Mouse (Mus musculus) left cerebral cortex, postnatal 36 days (tissue): ENCODE measurements at regions not wholly inside any gene's neighbourhood (a gene's known extent, or its start where the extent isn't known, plus 50 kb on each side); places are given as distances from the start of the nearest gene placed in this dataset.

ENCODE experiments used
- DNase-seq, 2 experiments: peaks; one replicate each; pipeline ENCODE4 v3.0.0; 2021 to 2022; ENCODE audit warnings: low spot score in 2 of 2, mixed read lengths in 1 of 2
- intact Hi-C: fragments of 180-260 bp; cut with DNase I; formaldehyde crosslinking; loops from one replicate; pipeline ENCODE4 v1.15.1; 2025

- intact Hi-C loops: no loop called here
- no peak for DNase-seq
Observed at GRCm38 (mm10) chr14:86445139-86445538, 695.9 kb downstream of the Diaph3 start.

GRCm38 (mm10) chr14:86443921-86444835 is 696.9 kb downstream of the Diaph3 start:
- intact Hi-C loops: no loop called here

DNA sequence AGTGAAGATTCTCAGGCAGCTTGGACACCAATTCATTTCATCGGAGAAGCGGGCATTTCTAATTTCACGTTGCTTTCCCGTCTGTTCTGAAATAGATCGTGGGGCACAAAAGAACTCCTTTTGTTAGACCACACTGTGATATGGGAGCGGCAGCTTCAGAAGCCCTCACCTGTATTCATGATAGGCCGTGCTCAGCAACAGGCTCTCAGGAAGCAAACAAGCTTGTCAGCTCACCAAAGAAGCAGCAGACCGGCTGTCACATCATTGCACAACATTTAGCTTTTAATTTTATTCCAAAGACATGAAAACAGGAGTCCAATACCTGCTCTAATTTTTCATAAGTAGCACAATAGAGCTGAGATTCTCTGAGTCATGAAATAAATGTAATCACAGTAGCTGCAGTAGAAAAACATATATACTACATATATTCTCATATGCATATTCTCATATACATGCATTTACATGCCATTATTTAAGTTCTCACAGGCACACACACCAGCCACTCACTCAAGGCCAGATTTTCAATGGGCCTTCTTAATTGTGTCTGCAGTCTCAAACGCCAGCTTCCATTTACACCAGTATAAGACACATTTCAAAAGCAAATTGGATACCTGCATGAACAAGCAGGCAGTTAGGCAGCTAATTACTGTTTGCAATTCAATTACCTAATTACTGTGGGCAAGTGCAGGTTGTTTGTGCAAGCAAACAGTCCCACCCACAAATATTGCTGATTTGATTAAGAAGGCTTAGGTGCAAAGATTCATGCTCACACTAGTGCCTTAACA is 698.9 kb downstream of the Diaph3 start:
- no peak for DNase-seq
- intact Hi-C loops: no loop called here

More at GRCm38 (mm10) chr14:86443921-86444835, 696.9 kb downstream of the Diaph3 start:
- no peak for DNase-seq

GRCm38 (mm10) chr14:86437383-86437782 is 703.7 kb downstream of the Diaph3 start:
- DNase-seq: no peak
- intact Hi-C loops: no loop called here

GRCm38 (mm10) chr14:86435345-86435744 is 705.7 kb downstream of the Diaph3 start:
- intact Hi-C loops: no loop called here

GRCm38 (mm10) chr14:86431215-86431816 is 709.7 kb downstream of the Diaph3 start:
- DNase-seq: no peak
- intact Hi-C loops: no loop called here

More at GRCm38 (mm10) chr14:86435345-86435744, 705.7 kb downstream of the Diaph3 start:
- DNase-seq: no peak

DNA sequence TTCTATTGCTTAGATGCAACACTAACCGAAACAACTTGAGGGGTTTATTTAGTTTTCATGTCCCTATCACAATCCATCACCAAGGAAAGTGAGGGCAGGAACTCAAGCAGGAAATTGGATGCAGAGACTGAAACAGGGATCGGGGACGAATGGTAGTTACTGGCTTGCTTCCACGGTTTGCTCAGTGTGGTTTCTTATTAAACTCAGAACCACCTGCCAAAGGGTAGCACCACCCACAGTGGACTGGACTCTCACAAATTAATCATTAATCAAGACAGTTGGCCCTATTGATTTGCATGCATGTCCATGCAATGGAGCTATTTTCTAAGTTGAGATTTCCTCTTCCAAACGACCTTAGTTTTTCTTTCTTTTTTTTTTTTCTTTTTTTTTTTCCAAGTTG is 719.2 kb downstream of the Diaph3 start:
- intact Hi-C loops: no loop called here
- DNase-seq: no peak

- DNase-seq: no peak
- intact Hi-C loops: no loop called here
Observed at GRCm38 (mm10) chr14:86419959-86420598, 721.0 kb downstream of the Diaph3 start.

- DNase-seq: no peak
- intact Hi-C loops: no loop called here
Observed at GRCm38 (mm10) chr14:86396876-86397275, 744.2 kb downstream of the Diaph3 start.

GRCm38 (mm10) chr14:86395951-86396361 is 745.1 kb downstream of the Diaph3 start:
- intact Hi-C loops: no loop called here
- DNase-seq: no peak

- intact Hi-C loops: no loop called here
- DNase-seq: no peak
Observed at GRCm38 (mm10) chr14:86395531-86395930, 745.5 kb downstream of the Diaph3 start.

DNA sequence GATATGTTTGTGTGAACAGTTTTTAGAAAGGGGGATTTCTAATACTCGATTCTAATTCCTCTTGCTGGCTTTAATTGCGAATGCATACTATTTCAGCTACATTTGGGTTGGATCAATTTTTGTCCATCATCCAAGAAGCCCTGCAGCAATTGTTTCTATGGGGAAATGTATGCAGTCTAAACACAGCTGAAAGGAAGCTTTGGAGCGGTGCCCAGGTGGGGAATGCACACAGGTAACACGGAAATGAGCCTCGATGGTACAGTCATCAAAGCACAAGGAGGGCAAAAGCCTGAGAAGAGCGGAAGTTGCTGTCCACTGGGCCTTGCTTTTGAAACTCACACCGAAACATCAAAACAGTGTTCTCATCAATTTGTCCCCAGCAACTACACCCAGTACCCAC is 746.0 kb downstream of the Diaph3 start:
- intact Hi-C loops: no loop called here
- DNase-seq: no peak

DNA sequence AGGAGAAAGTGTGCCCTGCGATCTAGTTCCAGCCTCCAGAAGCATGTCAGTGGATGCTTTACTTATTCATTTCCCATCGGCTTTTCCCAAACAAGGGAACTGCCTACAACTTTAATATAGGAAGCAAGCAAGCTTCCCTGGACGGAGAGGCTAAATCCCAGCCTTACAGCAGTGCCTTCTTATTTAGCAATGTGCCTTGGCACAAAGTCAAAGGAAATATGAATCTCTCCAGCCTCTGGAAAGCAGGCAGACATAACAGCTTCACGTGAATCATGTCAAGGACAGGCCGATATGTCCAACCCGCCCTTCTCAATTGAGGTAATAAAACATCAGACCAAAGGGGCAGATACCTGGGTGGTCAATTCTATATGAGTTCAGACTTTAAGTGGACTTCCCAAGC is 755.9 kb downstream of the Diaph3 start:
- no peak for DNase-seq
- intact Hi-C loops: no loop called here

DNA sequence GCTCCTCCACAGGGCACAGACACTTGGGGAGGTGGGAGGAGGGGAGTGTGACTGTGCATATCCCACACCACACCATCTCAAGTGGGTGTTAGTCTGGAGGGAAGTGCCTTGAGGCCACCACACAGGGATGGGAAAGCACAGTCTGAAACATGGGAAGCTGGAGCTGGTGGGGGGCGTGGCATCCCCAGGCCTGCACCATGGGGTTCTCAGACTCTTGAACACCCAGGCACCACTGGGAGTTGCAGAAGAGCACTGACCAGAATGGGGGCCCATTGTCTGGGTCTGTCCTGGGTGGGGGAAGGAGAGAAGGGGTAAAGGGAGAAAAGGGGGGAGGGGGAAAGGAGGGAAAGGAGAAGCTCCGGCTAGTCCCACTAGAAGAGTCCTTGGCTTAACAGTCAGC is 776.0 kb downstream of the Diaph3 start:
- intact Hi-C loops: no loop called here
- no peak for DNase-seq

DNA sequence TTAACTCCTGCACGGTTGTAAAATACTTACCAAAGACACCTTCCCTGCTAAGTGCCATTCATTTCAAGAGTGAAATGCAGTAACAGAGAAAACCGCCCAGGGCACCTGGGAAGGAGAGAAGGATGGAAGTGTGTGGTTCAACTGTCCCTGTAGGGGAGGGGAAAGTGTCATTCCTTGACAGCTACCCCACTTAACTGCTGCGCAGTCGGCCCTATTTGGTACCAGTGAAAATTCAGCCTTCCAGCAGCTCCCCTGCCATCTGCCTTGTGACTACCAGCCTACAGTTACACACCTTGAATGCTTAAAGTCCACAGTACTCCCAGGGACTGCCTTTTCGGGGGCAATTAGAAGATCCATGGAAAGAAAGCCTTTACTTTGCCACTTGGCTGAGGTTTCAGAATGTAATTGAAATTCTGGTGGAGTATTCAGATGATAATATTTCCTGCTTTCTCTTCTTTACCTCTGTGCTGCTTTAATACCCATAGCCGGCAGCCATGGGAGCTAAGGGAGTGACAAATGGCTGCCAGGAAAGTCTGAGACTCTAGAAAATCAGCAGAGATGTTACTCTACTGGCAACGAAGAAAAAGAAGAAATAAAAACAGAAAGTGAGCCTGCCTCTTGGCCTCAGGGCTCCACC is 780.5 kb downstream of the Diaph3 start:
- intact Hi-C loops: no loop called here
- no peak for DNase-seq

DNA sequence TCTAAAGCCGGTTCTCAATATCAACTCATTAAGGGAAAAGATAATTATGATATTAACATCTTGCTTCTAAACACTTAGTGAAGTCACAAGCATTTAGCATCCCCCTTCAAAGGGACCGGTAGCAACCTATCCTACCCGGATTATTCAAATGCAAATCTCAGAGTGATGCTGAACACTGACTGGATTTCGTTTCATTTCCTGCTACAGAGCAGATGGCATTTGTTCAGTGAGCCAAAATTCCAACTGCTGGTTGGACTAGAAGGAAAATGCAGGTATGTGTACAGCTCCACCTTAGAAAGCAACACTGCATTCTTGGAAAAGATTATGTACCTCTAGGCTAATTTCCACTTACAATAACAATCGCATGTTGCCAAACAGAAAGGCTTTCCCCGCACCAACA is 782.5 kb downstream of the Diaph3 start:
- no peak for DNase-seq
- intact Hi-C loops: no loop called here

DNA sequence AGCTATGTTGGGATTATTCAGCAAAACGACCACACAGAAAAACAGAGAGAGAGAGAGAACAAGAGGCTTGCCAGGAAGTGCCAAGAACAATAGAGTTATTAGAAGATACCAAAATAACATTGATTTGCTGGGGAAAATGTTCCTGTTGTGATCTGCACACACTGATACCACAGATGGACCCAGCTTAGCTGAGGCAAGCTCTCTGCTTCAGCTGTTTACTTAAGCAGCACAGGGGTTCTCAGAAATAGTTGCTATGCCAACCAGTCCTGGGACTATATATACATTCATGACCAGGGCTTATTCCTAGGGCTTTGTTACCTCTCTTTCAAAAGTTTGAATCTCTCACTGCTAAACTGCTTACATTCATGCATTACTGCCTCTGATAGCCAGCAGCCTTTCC is 790.5 kb downstream of the Diaph3 start:
- DNase-seq: no peak
- intact Hi-C loops: no loop called here

GRCm38 (mm10) chr14:86339007-86339406 is 802.0 kb downstream of the Diaph3 start:
- intact Hi-C loops: no loop called here
- DNase-seq: no peak

DNA sequence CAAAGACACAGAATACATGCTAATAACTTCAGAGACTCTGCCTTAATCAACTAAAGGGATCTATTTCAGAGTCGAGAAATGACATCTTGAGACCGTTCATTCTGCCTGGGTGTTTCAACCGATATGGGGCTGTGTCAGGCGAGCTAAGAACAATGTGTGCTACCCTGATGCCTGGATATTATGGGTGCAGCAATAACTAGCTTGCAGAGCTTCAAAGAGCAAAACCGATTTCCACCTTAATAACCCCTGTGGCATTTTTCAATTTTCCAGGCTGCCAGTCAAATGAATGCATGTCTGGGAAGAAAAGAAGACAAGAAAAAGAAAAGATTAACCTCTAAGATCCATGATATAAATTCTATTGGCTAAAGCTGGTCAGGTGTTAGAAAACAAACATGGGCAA is 804.0 kb downstream of the Diaph3 start:
- intact Hi-C loops: no loop called here
- no peak for DNase-seq
